Mouse (Mus musculus) embryonic facial prominence, embryonic 15.5 days (tissue): Measurements from ENCODE around the gene Kdm2b. TPM values are rescaled to one million over a fixed set of nuclear protein-coding genes. Genes with fewer than 3 reads are reported as not detected.

ENCODE experiments used
- ATAC-seq: fragments of 200-750 bp; cut with Nextera tagmentation; 2 replicates; pipeline ENCODE4 v1.8.0; 2017; ENCODE audit warnings: low read depth, moderate TSS enrichment; ENCODE audit not compliant: insufficient number of reproducible peaks, low FRiP score, low TSS enrichment
- H3K27ac ChIP-seq: fragments of 300-500 bp; sonication (generic); replicated peaks from 2 replicates; pipeline ENCODE4 v1.5.1; 2015; ENCODE audit warnings: mild to moderate bottlenecking, inconsistent platforms
- H3K27me3 ChIP-seq: fragments of 300-500 bp; sonication (generic); 2 replicates; pipeline ENCODE4 v1.6.1; 2015; ENCODE audit warnings: inconsistent platforms
- H3K36me3 ChIP-seq: fragments of 300-500 bp; sonication (generic); 2 replicates; pipeline ENCODE4 v1.6.1; 2015; ENCODE audit warnings: mild to moderate bottlenecking, inconsistent platforms
- H3K4me1 ChIP-seq: fragments of 300-500 bp; sonication (generic); 2 replicates; pipeline ENCODE4 v1.6.1; 2015; ENCODE audit warnings: inconsistent platforms
- H3K4me2 ChIP-seq: fragments of 300-500 bp; sonication (generic); replicated peaks from 2 replicates; pipeline ENCODE4 v1.6.1; 2015; ENCODE audit warnings: mild to moderate bottlenecking, inconsistent platforms
- H3K4me3 ChIP-seq: fragments of 300-500 bp; sonication (generic); replicated peaks from 2 replicates; pipeline ENCODE4 v1.5.1; 2015; ENCODE audit warnings: mild to moderate bottlenecking, inconsistent platforms
- H3K9ac ChIP-seq: fragments of 300-500 bp; sonication (generic); 2 replicates; pipeline ENCODE4 v1.6.1; 2015; ENCODE audit warnings: inconsistent platforms
- H3K9me3 ChIP-seq: fragments of 300-500 bp; sonication (generic); replicated peaks from 2 replicates; pipeline ENCODE4 v1.6.1; 2016; ENCODE audit warnings: inconsistent platforms
- WGBS: fragments of 180-500 bp; shearing (Covaris S2); methylation state at CpG from one replicate; pipeline ENCODE4 v1.1.7; 2015; 5-methylcytosine and 5-hydroxymethylcytosine counted together
- polyA plus RNA-seq: library from polyadenylated mRNA; unstranded; fragments of >200 nt; fragmentation: Nextera tagmentation; extraction: Ambion mirVana; gene quantifications from 2 replicates; pipeline ENCODE4 v1.2.1, GENCODE M21; 2015

Gene Kdm2b
- polyA plus RNA-seq, 1 experiment from 2014 or later: 43.9 TPM

DNA sequence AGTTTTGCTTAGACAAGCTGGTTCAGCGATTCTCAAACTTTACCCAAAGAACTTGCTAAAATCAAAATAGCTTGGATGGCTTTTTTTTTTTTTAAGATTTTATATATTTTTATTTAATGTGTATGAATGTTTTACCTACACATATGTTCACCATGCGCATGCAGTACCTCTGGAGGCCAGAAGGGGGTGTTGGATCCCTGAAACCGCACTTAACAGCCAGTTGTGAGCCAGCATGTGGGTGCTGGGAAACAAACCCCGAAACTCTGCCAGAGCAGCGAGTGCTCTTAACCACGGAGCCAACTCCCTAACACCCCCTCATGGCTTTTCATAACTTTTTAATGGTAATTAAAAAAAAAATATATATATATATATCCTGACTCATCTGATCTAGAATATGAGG lies 21.2 kb upstream of the Kdm2b start:
- Histone ChIP-seq H3K27me3 (no peaks in the 10 kb centered on the region), H3K4me2 (no peak overlapping the region), H3K4me3 (no peak overlapping the region), H3K4me1 (peaks cover 20% of the 10 kb centered on the region), H3K27ac (no peak overlapping the region), H3K9ac (no peak overlapping the region), H3K36me3 (no peaks in the 10 kb centered on the region), H3K9me3 (no peaks in the 10 kb centered on the region)
- WGBS: 91% methylated on average over 6 of the region's 6 CpGs
- no peak for ATAC-seq

GRCm38 (mm10) chr5:123009873-123010272 lies 20.2 kb upstream of the Kdm2b start:
- Histone ChIP-seq H3K36me3 (no peaks in the 10 kb centered on the region), H3K27ac (no peak overlapping the region; the same call in 1 of the 2 replicates), H3K4me1 (peaks cover 15% of the 10 kb centered on the region), H3K4me2 (no peak overlapping the region), H3K9ac (no peak overlapping the region), H3K4me3 (no peak overlapping the region), H3K9me3 (no peaks in the 10 kb centered on the region), H3K27me3 (no peaks in the 10 kb centered on the region)
- ATAC-seq: no peak
- 45% methylated on average over 11 of the region's 11 CpGs for WGBS

GRCm38 (mm10) chr5:123008877-123009493 lies 19.4 kb upstream of the Kdm2b start:
- ATAC-seq: no peak
- Histone ChIP-seq H3K27me3 (no peaks in the 10 kb centered on the region), H3K9ac (no peak overlapping the region), H3K36me3 (no peaks in the 10 kb centered on the region), H3K4me3 (no peak overlapping the region), H3K9me3 (no peaks in the 10 kb centered on the region), H3K4me2 (no peak overlapping the region), H3K27ac (0 out of 2 replicates have a peak overlapping the region, but pooled peaks have one; percentile 22), H3K4me1 (peaks cover 10% of the 10 kb centered on the region)
- WGBS: 66% methylated on average over 7 of the region's 7 CpGs

DNA sequence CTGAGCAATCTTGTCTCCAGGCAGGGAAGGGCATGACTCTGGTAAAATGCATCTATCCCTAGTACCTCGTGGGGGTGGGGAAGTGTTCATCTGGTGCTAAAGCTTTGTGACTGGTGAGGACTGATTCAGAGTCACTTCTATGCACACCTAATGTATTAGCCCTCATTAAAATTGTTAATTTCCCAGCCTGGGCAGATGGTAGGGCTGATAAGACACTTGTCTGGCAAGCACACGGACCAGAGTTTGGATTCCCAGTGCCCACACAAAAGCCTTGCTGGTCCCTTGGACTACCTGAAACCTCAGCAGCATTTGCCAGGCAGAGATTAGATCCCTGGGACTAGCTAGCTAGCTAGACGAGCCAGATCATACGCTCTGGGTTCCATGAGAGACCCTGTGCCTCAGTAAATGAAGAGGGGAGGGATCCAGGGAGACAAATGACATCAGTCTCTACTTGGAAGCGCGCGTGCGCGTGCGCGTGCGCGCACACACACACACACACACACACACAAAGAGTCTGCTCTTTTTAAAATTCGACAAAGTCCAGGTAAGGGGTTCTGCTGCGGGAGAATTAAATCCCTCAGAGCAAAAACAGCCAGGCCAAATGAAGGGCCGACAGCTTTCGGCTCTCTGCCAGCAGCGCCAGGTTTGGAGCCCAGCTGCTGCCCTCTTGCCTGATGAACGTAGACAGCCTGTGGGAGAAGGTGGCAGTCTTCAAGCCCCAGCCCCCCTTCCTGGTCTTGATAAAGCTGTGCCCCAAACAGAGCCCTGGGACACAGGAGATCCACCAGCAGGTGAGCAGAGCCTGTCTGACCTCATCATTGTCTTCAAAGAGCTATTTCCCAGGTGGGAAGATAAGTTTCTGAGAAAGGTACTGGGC lies 16.3 kb upstream of the Kdm2b start:
- ATAC-seq: no peak
- H3K4me1 ChIP-seq: peaks cover 6% of the 10 kb centered on the region; the same call in 1 of the 2 replicates
- H3K9me3 ChIP-seq: no peaks in the 10 kb centered on the region
- 59% methylated on average over 19 of the region's 19 CpGs for WGBS
- no peak overlapping the region for H3K4me2 ChIP-seq
- no peaks in the 10 kb centered on the region for H3K36me3 ChIP-seq
- no peak overlapping the region for H3K9ac ChIP-seq
- no peak overlapping the region for H3K27ac ChIP-seq
- H3K4me3 ChIP-seq: no peak overlapping the region
- no peaks in the 10 kb centered on the region for H3K27me3 ChIP-seq

- ATAC-seq: no peak
- Histone ChIP-seq H3K4me2 (no peak overlapping the region), H3K27me3 (no peaks in the 10 kb centered on the region), H3K9me3 (no peaks in the 10 kb centered on the region), H3K4me1 (no peaks in the 10 kb centered on the region), H3K36me3 (no peaks in the 10 kb centered on the region), H3K4me3 (no peak overlapping the region), H3K27ac (no peak overlapping the region), H3K9ac (no peak overlapping the region)
- 66% methylated on average over 1 of the region's 1 CpGs for WGBS
Measured at GRCm38 (mm10) chr5:123000901-123001300, 11.3 kb upstream of the Kdm2b start.

- Histone ChIP-seq H3K36me3 (no peaks in the 10 kb centered on the region), H3K4me3 (no peak overlapping the region), H3K27ac (no peak overlapping the region), H3K4me2 (no peak overlapping the region), H3K9ac (no peak overlapping the region), H3K9me3 (no peaks in the 10 kb centered on the region), H3K27me3 (no peaks in the 10 kb centered on the region), H3K4me1 (peaks cover 2% of the 10 kb centered on the region; the same call in 1 of the 2 replicates)
- WGBS: 79% methylated on average over 18 of the region's 18 CpGs
- ATAC-seq: no peak
Measured at GRCm38 (mm10) chr5:122997205-122998204, 7.9 kb upstream of the Kdm2b start.

- H3K9me3 ChIP-seq: no peaks in the 10 kb centered on the region
- H3K27ac ChIP-seq: no peak overlapping the region
- peaks cover 11% of the 10 kb centered on the region for H3K4me1 ChIP-seq
- 0% methylated on average over 1 of the region's 1 CpGs for WGBS
- H3K4me2 ChIP-seq: no peak overlapping the region
- H3K9ac ChIP-seq: no peak overlapping the region
- H3K36me3 ChIP-seq: no peaks in the 10 kb centered on the region
- ATAC-seq: no peak
- no peak overlapping the region for H3K4me3 ChIP-seq
- H3K27me3 ChIP-seq: no peaks in the 10 kb centered on the region
Measured at GRCm38 (mm10) chr5:122994910-122995309, 5.3 kb upstream of the Kdm2b start.

GRCm38 (mm10) chr5:122994303-122994846 lies 4.8 kb upstream of the Kdm2b start:
- Histone ChIP-seq H3K36me3 (no peaks in the 10 kb centered on the region), H3K27ac (peak overlapping the region; percentile 45; the same call in 1 of the 2 replicates), H3K9ac (no peak overlapping the region), H3K4me2 (peak overlapping the region; percentile 36), H3K4me1 (peaks cover 17% of the 10 kb centered on the region), H3K4me3 (peak overlapping the region; percentile 21), H3K27me3 (no peaks in the 10 kb centered on the region), H3K9me3 (no peaks in the 10 kb centered on the region)
- 11% methylated on average over 5 of the region's 5 CpGs for WGBS
- ATAC-seq: peak; percentile 91; the same call in 1 of the 2 replicates

DNA sequence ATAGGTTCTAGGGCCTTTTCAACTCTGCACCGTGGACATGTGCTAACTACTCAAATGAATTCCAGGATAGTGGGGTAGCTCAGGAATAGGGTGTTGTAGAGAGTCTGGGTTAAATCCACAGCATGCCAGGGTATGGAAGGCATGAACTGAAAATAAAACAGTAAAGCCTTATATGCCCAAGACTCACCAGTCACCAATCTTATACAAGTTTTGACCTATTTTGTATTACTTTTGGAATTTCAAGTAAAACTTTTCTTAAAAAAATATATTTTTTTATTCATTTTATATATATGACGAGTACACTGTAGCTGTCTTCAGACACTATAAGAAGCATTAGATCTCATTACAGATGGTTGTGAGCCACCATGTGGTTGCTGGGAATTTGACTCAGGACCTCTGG lies 4.2 kb upstream of the Kdm2b start:
- Histone ChIP-seq H3K4me1 (peaks cover 18% of the 10 kb centered on the region), H3K27me3 (no peaks in the 10 kb centered on the region), H3K27ac (0 out of 2 replicates have a peak overlapping the region, but pooled peaks have one; percentile 45), H3K4me3 (peak overlapping the region; percentile 21; the same call in 1 of the 2 replicates), H3K4me2 (peak overlapping the region; percentile 36), H3K9me3 (no peaks in the 10 kb centered on the region), H3K36me3 (no peaks in the 10 kb centered on the region), H3K9ac (no peak overlapping the region)
- no peak for ATAC-seq
- 26% methylated on average over 2 of the region's 2 CpGs for WGBS

- no peak overlapping the region for H3K9ac ChIP-seq
- ATAC-seq: no peak
- H3K9me3 ChIP-seq: no peaks in the 10 kb centered on the region
- peaks cover 36% of the 10 kb centered on the region for H3K4me1 ChIP-seq
- H3K27ac ChIP-seq: no peak overlapping the region
- H3K4me2 ChIP-seq: no peak overlapping the region
- WGBS: 40% methylated on average over 5 of the region's 5 CpGs
- no peaks in the 10 kb centered on the region for H3K27me3 ChIP-seq
- H3K36me3 ChIP-seq: no peaks in the 10 kb centered on the region
- no peak overlapping the region for H3K4me3 ChIP-seq
Measured at GRCm38 (mm10) chr5:122991350-122992004, 1.9 kb upstream of the Kdm2b start.
